Mouse (Mus musculus) granulocyte monocyte progenitor cell, adult 5-6 weeks (primary cell): ENCODE results near the gene Prkag1. TPM values are rescaled to one million over a fixed set of nuclear protein-coding genes. Genes with fewer than 3 reads are reported as not detected.
A peak's percentile ranks its signal among the peaks of the same experiment; 100 is the strongest.

Source experiments
- ATAC-seq: replicated peaks from 2 replicates; pipeline ENCODE4 v1.8.0; 2016; ENCODE audit warnings: mild to moderate bottlenecking, moderate TSS enrichment, inconsistent platforms; ENCODE audit not compliant: poor library complexity, severe bottlenecking
- total RNA-seq, 2 experiments: library from RNA; stranded (forward) in 1 of 2; stranded (reverse) in 1 of 2; fragments of 200-712, 200-1000 nt in 1 of 2; fragments of >200 nt in 1 of 2; fragmentation: Nextera tagmentation in 1 of 2; gene quantifications; 2 replicates each; pipeline ENCODE4 v1.2.3; 2014 to 2017

Gene Prkag1
- total RNA-seq, 2 experiments from 2014 or later: 63.8 to 85.0 TPM

- no peak for ATAC-seq
Observed at GRCm38 (mm10) chr15:98797835-98798492, 33.4 kb downstream of the Prkag1 start.

- ATAC-seq: no peak
Observed at GRCm38 (mm10) chr15:98796803-98797595, 34.3 kb downstream of the Prkag1 start.

DNA sequence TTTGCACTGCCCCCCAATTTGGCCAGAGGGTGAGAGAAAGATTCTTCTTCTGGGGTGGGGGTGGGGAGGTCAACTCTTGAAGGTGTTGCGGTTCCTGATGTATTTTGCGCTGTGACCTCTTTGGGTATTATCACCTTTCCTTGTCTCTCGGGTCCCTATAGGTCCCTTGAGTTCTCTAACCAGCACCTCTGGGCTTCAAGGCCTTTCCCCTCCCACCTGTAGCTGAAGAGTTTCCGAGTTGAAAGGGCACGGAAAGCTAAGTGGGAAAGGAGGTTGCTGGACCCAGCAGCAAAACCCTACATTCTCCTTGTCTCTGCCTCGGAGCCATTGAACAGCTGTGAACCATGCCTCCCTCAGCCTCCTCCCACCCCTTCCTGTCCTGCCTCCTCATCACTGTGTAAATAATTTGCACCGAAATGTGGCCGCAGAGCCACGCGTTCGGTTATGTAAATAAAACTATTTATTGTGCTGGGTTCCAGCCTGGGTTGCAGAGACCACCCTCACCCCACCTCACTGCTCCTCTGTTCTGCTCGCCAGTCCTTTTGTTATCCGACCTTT is 38.1 kb downstream of the Prkag1 start:
- no peak for ATAC-seq

- 0 out of 2 replicates have a peak, but pooled peaks have one; percentile 10 for ATAC-seq
Observed at GRCm38 (mm10) chr15:98792233-98793020, 38.9 kb downstream of the Prkag1 start.

GRCm38 (mm10) chr15:98791771-98792170 is 39.5 kb downstream of the Prkag1 start:
- no peak for ATAC-seq

- no peak for ATAC-seq
Observed at GRCm38 (mm10) chr15:98791221-98791620, 40.1 kb downstream of the Prkag1 start.

DNA sequence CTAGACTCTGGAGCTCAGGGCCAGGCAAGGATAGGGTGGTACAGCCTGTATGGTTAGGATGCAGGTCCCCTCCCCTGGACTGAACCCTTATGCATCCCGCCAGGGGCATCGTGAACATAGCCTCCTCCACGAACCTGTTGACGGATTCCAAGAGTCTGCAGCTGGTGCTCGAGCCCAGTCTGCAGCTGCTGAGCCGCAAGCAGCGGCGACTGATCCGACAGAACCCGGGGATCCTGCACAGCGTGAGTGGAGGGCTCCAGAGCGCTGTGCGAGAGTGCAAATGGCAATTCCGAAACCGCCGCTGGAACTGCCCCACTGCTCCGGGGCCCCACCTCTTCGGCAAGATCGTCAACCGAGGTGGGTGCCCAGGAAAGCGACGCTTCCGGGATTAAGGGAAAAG is 40.6 kb downstream of the Prkag1 start:
- no peak for ATAC-seq

DNA sequence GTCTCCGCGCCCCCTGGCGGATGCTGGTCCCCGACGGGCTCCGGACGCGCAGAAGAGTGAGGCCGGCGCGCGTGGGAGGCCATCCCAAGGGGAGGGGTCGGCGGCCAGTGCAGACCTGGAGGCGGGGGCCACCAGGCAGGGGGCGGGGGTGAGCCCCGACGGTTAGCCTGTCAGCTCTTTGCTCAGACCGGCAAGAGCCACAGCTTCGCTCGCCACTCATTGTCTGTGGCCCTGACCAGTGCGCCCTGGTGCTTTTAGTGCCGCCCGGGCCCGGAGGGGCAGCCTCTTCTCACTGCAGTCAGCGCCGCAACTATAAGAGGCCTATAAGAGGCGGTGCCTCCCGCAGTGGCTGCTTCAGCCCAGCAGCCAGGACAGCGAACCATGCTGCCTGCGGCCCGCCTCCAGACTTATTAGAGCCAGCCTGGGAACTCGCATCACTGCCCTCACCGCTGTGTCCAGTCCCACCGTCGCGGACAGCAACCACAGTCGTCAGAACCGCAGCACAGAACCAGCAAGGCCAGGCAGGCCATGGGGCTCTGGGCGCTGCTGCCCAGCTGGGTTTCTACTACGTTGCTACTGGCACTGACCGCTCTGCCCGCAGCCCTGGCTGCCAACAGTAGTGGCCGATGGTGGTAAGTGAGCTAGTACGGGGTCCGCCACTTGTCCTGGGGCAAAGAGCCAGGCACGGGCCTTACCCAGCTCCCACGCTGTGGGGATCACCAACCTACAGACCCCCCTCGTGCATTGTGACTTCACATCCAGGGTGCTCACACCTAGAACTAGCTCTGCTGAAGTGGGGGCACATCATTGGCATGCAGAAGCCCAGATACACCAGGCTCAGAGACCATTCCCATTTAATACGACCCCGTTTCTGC is 41.4 kb downstream of the Prkag1 start, which contains the start of gene Wnt1:
TSS of gene Wnt1 (plus strand) at position 197 of the 875 bp plus-strand sequence.
- 0 out of 2 replicates have a peak, but pooled peaks have one; percentile 2 for ATAC-seq

DNA sequence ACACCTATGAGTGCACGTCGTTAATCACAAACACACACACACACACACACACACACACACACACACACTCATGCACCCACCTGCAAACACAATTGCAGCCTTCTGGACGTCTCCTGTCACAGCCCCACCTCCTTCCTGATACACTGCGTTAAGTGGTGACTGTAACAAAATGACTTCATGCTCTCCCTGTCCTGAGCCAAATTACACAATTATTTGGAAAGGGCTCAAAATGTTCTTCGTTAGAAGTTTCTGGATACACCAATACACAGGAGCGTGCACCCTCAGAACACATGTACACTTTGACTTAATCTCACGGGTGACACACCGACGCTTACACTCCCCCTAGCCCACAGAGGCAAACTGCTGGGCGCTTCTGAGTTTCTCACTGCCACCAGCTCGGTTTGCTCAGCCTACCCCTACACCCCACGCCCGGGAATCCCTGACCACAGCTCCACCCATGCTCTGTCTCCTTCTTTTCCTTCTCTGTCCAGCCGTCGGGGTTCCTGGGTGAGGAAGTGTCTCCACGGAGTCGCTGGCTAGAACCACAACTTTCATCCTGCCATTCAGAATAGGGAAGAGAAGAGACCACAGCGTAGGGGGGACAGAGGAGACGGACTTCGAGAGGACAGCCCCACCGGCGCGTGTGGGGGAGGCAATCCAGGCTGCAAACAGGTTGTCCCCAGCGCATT is 42.2 kb downstream of the Prkag1 start:
- ATAC-seq: peak; percentile 59

- no peak for ATAC-seq
Observed at GRCm38 (mm10) chr15:98787930-98788329, 43.4 kb downstream of the Prkag1 start.

DNA sequence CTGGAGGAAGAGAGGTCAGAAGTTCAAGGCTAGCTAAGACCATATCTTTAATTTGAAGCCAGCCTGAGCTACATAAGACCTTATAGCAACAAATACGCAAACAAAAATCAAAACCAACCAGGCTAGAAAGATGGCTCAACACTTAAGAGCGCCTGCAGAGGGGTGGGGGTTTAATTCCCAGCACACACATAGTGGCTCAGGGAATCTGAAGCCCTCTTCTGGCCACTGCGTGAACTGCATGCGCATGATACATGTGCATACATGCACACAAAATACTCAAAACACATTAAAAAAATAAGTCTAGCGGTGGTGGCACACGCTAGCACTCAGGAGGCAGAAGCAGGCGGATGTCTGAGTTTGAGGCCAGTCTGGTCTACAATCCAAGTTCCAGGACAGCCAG is 45.6 kb downstream of the Prkag1 start:
- ATAC-seq: no peak; the same call in 1 of the 2 replicates

DNA sequence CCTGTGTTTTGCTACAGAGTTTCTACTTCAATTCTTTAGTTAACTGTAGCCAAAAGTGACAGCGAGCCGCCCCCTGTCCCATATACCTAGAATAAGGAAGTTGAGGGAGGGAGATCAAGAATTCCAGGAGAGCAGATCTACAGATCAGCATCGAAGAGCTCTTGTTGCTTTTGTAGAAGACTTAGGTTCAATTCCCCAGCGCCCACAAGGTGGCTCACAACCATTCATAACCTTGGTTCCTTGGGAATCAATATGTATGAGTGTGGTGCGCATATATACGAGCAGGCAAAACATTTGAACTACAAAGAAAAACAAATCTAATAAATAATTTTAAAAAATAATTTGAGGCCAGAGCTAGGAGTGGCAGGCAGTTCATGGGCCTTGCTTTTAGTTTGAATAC is 50.2 kb downstream of the Prkag1 start:
- ATAC-seq: no peak

- ATAC-seq: 0 out of 2 replicates have a peak, but pooled peaks have one; percentile 19
Observed at GRCm38 (mm10) chr15:98780573-98780972, 50.7 kb downstream of the Prkag1 start.

DNA sequence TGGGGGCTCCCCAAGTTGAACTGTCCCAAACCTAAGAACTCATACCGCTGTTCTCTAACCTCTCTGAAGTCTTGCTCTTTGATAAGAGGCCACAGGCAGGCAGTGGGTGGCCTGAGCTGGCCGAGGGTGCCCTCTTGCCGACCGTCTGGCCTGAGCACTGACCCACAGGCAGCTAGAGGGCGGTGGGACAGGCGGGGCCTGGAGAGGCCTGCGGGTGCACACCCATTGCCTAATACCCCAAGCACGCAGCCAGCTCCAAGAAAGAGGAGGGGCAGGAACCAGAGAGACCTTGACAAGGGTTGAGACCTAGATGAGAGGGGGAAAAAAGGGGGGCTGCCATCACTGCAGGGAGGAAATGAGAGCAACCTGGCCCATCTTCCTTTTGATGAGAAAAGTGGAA is 51.2 kb downstream of the Prkag1 start:
- peak; percentile 48; the same call in 1 of the 2 replicates for ATAC-seq

GRCm38 (mm10) chr15:98778806-98779205 is 52.5 kb downstream of the Prkag1 start:
- peak; percentile 23 for ATAC-seq

DNA sequence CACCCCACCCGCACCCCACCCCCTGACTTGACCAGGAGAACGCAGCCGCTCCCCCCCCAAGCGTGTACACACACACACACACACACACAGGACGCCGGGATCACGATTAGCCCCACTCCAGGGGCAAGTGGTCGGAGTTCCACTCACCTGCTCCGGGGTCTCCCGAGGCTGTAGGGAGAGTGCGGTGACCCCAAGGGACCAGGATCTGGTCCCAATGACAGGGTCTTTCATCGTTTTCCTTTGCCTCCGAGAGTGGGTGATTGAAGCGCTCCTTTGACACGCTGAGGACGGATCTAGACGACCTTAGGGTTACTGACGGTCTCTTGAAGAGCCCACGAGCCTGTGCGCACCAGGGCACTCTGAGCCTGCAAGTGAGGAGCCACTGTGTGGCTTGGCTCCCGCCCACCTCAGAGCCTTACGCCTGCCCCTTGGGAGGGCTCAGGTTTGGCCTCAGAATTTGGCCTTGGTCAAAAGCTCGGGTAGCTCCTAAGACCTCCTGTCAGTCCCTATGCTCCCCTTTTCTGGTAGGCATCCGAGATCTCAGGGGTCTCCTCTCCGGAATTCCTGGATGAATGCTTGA is 53.0 kb downstream of the Prkag1 start:
- ATAC-seq: no peak

DNA sequence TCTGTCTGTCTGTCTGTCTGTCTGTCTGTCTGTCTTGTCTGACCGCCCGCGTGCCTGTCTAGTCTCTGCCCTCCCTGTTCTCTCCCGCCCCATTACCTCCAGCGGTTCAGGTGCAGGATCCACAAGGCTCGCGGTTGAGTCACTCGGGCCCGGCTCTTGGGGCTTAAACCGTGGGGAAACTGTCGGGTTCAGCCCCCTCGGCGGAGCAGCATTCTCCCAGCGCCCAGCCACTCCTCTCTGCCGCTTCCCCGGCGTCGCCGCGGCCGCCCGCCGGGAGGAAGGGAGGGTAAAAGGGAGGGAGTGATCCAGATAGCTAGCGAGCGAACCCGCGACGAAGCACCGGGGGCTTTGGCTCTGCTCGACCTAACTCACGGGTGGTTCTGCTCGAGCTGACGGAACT is 53.6 kb downstream of the Prkag1 start, which contains the start of gene Wnt10b:
TSS of gene Wnt10b (minus strand) at position 389 of the 400 bp plus-strand sequence.
- ATAC-seq: 0 out of 2 replicates have a peak, but pooled peaks have one; percentile 8

DNA sequence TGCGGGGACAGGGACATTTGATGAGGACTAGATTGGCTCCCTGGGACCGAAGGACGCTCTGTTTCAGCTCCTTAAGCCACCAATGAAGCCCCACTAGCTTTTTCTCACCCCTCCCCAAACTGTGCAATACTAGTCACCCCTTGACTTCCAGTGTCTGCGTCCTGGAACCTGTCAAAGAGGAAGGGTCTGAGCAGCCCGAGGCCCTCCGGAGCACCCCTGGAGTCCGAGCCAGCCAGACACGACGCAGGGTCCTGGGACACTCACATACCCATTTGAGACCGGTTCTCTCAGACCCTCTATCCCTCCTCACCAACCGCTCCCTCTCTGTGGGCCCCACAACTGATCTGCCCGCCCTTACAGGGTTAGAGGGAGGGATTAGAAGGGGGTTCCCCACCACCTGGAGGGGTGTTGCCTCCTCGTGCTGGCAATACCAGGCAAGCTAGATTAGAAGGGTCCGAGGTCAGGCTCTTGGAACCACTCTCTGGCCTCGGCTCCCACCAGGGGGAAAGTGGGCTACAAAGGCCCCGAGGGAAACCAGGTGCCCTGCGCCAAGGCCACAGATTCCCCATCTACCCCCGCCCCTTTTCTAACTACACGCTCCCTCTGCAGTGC is 54.2 kb downstream of the Prkag1 start:
- no peak for ATAC-seq
